Mouse (Mus musculus) cortical plate, adult 2 months (tissue): ENCODE data around the gene Nxph1.

Source experiments
- CTCF ChIP-seq: fragments of 200-500 bp; IDR thresholded peaks from 2 replicates; pipeline ENCODE4 v1.5.1; 2011; ENCODE audit warnings: mild to moderate bottlenecking, control low read depth, low read length; ENCODE audit not compliant: insufficient read depth; ENCODE audit errors: extremely low read depth
- POLR2A ChIP-seq: fragments of 200-500 bp; IDR thresholded peaks from 2 replicates; pipeline ENCODE4 v1.6.1; 2011; ENCODE audit warnings: mild to moderate bottlenecking, low read length, control low read depth; ENCODE audit not compliant: insufficient read depth; ENCODE audit errors: extremely low read depth

DNA sequence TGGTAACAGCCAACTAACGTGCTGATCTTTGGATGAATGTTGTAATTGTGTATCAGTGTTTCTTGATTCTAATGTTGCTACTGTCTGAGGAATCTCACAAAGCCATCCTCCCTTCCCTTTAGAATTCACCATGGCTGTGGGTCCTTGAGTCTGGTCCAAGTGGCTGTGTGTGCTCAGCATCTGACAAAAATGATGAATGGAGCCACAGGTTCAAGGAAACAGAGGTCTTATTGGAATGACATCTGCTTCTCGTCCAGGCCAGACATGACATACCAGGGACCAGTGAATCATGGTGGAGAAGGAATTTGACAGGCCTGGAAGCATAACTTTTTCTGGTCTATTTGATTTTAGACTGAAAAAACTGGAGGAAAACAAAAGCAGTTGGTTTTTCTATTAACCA is 22.3 kb downstream of the Nxph1 start:
- TF ChIP-seq CTCF: no peak
- TF ChIP-seq POLR2A: no peak
